Comparison of ENCODE assay signal across 33 mouse cellular contexts in genomic region chr8:71303632-71304031, GRCm38 (mm10). TPM values are rescaled to one million over a fixed set of nuclear protein-coding genes. Genes with fewer than 3 reads are reported as not detected.
DNase-seq lines count a peak whose midpoint lies in the region; ATAC-seq and TF ChIP-seq lines count a peak whose summit lies in the region.
"Had no signal": no experiment of that assay in that cellular context is flagged by ENCODE, and none has a peak within 500 bp of the region (broad histone marks: within the 10 kb centered on the region; RNA-seq: fewer than 3 reads in every experiment).

No protein-coding gene starts in this region.

- H3K9ac ChIP-seq in embryonic facial prominence, embryonic 14.5 days (ENCODE audit: low read depth, low read length): no peak overlapping the region
- no peak overlapping the region for H3K9ac ChIP-seq in heart, embryonic 13.5 days
- H3K9ac ChIP-seq in intestine, postnatal 0 days (ENCODE audit: low read depth, low read length): no peak overlapping the region
- no peak overlapping the region for H3K9ac ChIP-seq in intestine, embryonic 16.5 days (ENCODE audit: low read depth, low read length)
- H3K9ac ChIP-seq in midbrain, embryonic 14.5 days (replicated peaks; ENCODE audit: low read length): no peak overlapping the region
- H3K9ac ChIP-seq: hindbrain, embryonic 15.5 days; limb, embryonic 12.5 days; liver, embryonic 15.5 days; lung, embryonic 14.5 days; neural tube, embryonic 12.5 days had no signal

- intact Hi-C loops in heart, postnatal 14 days (cut with DNase I): no loop called here

- no peak overlapping the region for H3K27ac ChIP-seq in embryonic facial prominence, embryonic 14.5 days (replicated peaks; ENCODE audit: low read depth, low read length)
- H3K27ac ChIP-seq in embryonic facial prominence, embryonic 10.5 days (replicated peaks): no peak overlapping the region
- H3K27ac ChIP-seq in heart, embryonic 13.5 days (replicated peaks): 0 out of 2 replicates have a peak overlapping the region, but pooled peaks have one; percentile 20
- H3K27ac ChIP-seq in intestine, postnatal 0 days (ENCODE audit: low read depth, low read length): 0 out of 2 replicates have a peak overlapping the region, but pooled peaks have one; percentile 21
- no peak overlapping the region for H3K27ac ChIP-seq in intestine, embryonic 16.5 days (ENCODE audit: low read length)
- H3K27ac ChIP-seq in midbrain, embryonic 14.5 days (replicated peaks; ENCODE audit: low read depth, low read length): no peak overlapping the region
- H3K27ac ChIP-seq: forebrain, embryonic 10.5 days; hindbrain, embryonic 10.5 days; hindbrain, embryonic 15.5 days; layer of hippocampus, adult 2 months; left cerebral cortex, adult 2 months; limb, embryonic 12.5 days; liver, embryonic 15.5 days; neural tube, embryonic 12.5 days; stomach, postnatal 0 days had no signal

- WGBS in embryonic facial prominence, embryonic 14.5 days: 93% methylated on average over 1 of the region's 1 CpGs
- WGBS in embryonic facial prominence, embryonic 10.5 days: 100% methylated on average over 1 of the region's 1 CpGs
- 73% methylated on average over 1 of the region's 1 CpGs for WGBS in heart, embryonic 13.5 days
- WGBS in intestine, postnatal 0 days: 88% methylated on average over 1 of the region's 1 CpGs
- 83% methylated on average over 1 of the region's 1 CpGs for WGBS in intestine, embryonic 16.5 days
- WGBS in midbrain, embryonic 14.5 days: 94% methylated on average over 1 of the region's 1 CpGs

- H3K27me3 ChIP-seq in embryonic facial prominence, embryonic 14.5 days (replicated peaks; ENCODE audit: control insufficient read depth, insufficient read depth, low read length): no peaks in the 10 kb centered on the region
- no peaks in the 10 kb centered on the region for H3K27me3 ChIP-seq in embryonic facial prominence, embryonic 10.5 days (replicated peaks; ENCODE audit: low read depth, poor library complexity, severe bottlenecking)
- H3K27me3 ChIP-seq in heart, embryonic 13.5 days (replicated peaks): no peaks in the 10 kb centered on the region
- H3K27me3 ChIP-seq in intestine, postnatal 0 days (replicated peaks; ENCODE audit: control insufficient read depth, insufficient read depth, low read length): no peaks in the 10 kb centered on the region
- H3K27me3 ChIP-seq in intestine, embryonic 16.5 days (replicated peaks; ENCODE audit: control insufficient read depth, insufficient read depth, low read length): no peaks in the 10 kb centered on the region
- no peaks in the 10 kb centered on the region for H3K27me3 ChIP-seq in midbrain, embryonic 14.5 days (ENCODE audit: control insufficient read depth, insufficient read depth, low read length)
- H3K27me3 ChIP-seq: hindbrain, embryonic 15.5 days; limb, embryonic 12.5 days; liver, embryonic 15.5 days; neural tube, embryonic 12.5 days; Patski had no signal

- no peak for TF ChIP-seq CTCF in intestine, postnatal 0 days (IDR thresholded peaks at IDR 0.05; ENCODE audit: low read depth)

- peak; percentile 39 for DNase-seq in embryonic facial prominence, embryonic 14.5 days (ENCODE audit: low spot score)
- DNase-seq in embryonic facial prominence, embryonic 10.5 days (ENCODE audit: low spot score): no peak
- no peak for DNase-seq in heart, postnatal 14 days
- DNase-seq in midbrain, embryonic 14.5 days: no peak
- DNase-seq in thymus, adult 18-20 months: no peak
- DNase-seq: adrenal gland, postnatal 14 days; cerebellum, adult 11 months; cerebellum, adult 9-11 months; gastrocnemius, postnatal 10 days; heart, adult 18-20 months; kidney, adult 2 months; lung, embryonic 14.5 days; lung, postnatal 14 days; right cerebral cortex, adult 18-20 months; thymus, adult 2 months; thymus, postnatal 36 days had no signal

- H3K4me3 ChIP-seq in embryonic facial prominence, embryonic 14.5 days (ENCODE audit: low read depth, low read length): no peak overlapping the region
- H3K4me3 ChIP-seq in embryonic facial prominence, embryonic 10.5 days: no peak overlapping the region
- no peak overlapping the region for H3K4me3 ChIP-seq in heart, embryonic 13.5 days
- H3K4me3 ChIP-seq in intestine, postnatal 0 days (ENCODE audit: low read depth, low read length): no peak overlapping the region
- no peak overlapping the region for H3K4me3 ChIP-seq in intestine, embryonic 16.5 days (ENCODE audit: low read length)
- no peak overlapping the region for H3K4me3 ChIP-seq in midbrain, embryonic 14.5 days (replicated peaks; ENCODE audit: low read depth, low read length)
- H3K4me3 ChIP-seq: forebrain, embryonic 10.5 days; hindbrain, embryonic 10.5 days; hindbrain, embryonic 15.5 days; layer of hippocampus, adult 2 months; left cerebral cortex, adult 2 months; limb, embryonic 12.5 days; liver, embryonic 15.5 days; myocyte; neural tube, embryonic 12.5 days had no signal

- 0 out of 2 replicates have a peak, but pooled peaks cover 11% of the 10 kb centered on the region for H3K36me3 ChIP-seq in embryonic facial prominence, embryonic 14.5 days (ENCODE audit: control insufficient read depth, insufficient read depth, low read length)
- H3K36me3 ChIP-seq in embryonic facial prominence, embryonic 10.5 days (replicated peaks): peaks cover 44% of the 10 kb centered on the region
- peaks cover 49% of the 10 kb centered on the region for H3K36me3 ChIP-seq in heart, embryonic 13.5 days
- H3K36me3 ChIP-seq in intestine, postnatal 0 days (ENCODE audit: control insufficient read depth, insufficient read depth): peaks cover 8% of the 10 kb centered on the region; the same call in 1 of the 2 replicates
- H3K36me3 ChIP-seq in intestine, embryonic 16.5 days (ENCODE audit: control insufficient read depth, insufficient read depth, low read length): peaks cover 7% of the 10 kb centered on the region; the same call in 1 of the 2 replicates
- H3K36me3 ChIP-seq in midbrain, embryonic 14.5 days (ENCODE audit: control insufficient read depth, insufficient read depth, low read length): no peaks in the 10 kb centered on the region; the same call in 1 of the 2 replicates

- no peak overlapping the region for H3K4me2 ChIP-seq in embryonic facial prominence, embryonic 14.5 days (ENCODE audit: low read depth, low read length)
- no peak overlapping the region for H3K4me2 ChIP-seq in heart, embryonic 13.5 days
- no peak overlapping the region for H3K4me2 ChIP-seq in intestine, postnatal 0 days (replicated peaks; ENCODE audit: low read depth)
- H3K4me2 ChIP-seq in intestine, embryonic 16.5 days (ENCODE audit: low read depth, low read length): no peak overlapping the region
- H3K4me2 ChIP-seq in midbrain, embryonic 14.5 days (ENCODE audit: low read length): no peak overlapping the region
- H3K4me2 ChIP-seq: hindbrain, embryonic 15.5 days; limb, embryonic 12.5 days; liver, embryonic 15.5 days; lung, embryonic 14.5 days; midbrain, embryonic 11.5 days; neural tube, embryonic 12.5 days had no signal

- no peaks in the 10 kb centered on the region for H3K4me1 ChIP-seq in embryonic facial prominence, embryonic 14.5 days (ENCODE audit: control insufficient read depth, insufficient read depth, low read length)
- no peaks in the 10 kb centered on the region for H3K4me1 ChIP-seq in embryonic facial prominence, embryonic 10.5 days
- peaks cover 24% of the 10 kb centered on the region for H3K4me1 ChIP-seq in heart, embryonic 13.5 days
- no peaks in the 10 kb centered on the region; the same call in 1 of the 2 replicates for H3K4me1 ChIP-seq in intestine, postnatal 0 days (replicated peaks; ENCODE audit: control insufficient read depth, insufficient read depth, low read length)
- H3K4me1 ChIP-seq in intestine, embryonic 16.5 days (ENCODE audit: control insufficient read depth, insufficient read depth, low read length): no peaks in the 10 kb centered on the region
- no peaks in the 10 kb centered on the region for H3K4me1 ChIP-seq in midbrain, embryonic 14.5 days (ENCODE audit: control insufficient read depth, insufficient read depth, low read length)
- H3K4me1 ChIP-seq: forebrain, embryonic 10.5 days; hindbrain, embryonic 10.5 days; hindbrain, embryonic 15.5 days; limb, embryonic 12.5 days; neural tube, embryonic 12.5 days had no signal

- ATAC-seq in embryonic facial prominence, embryonic 14.5 days (ENCODE audit: low read depth): 0 out of 2 replicates have a peak, but pooled peaks have one; percentile 37
- ATAC-seq in heart, embryonic 13.5 days (ENCODE audit: extremely low read depth, insufficient number of reproducible peaks, low FRiP score, low TSS enrichment): no peak
- ATAC-seq in intestine, postnatal 0 days: no peak
- ATAC-seq in intestine, embryonic 16.5 days: no peak
- no peak for ATAC-seq in midbrain, embryonic 14.5 days (ENCODE audit: low FRiP score, low TSS enrichment)
- ATAC-seq: forebrain, embryonic 16.5 days; inflammation-experienced regulatory T-cells, adult 6 months; Patski had no signal

- no peaks in the 10 kb centered on the region for H3K9me3 ChIP-seq in embryonic facial prominence, embryonic 14.5 days (ENCODE audit: control insufficient read depth, low read length)
- H3K9me3 ChIP-seq in embryonic facial prominence, embryonic 10.5 days: peaks cover 12% of the 10 kb centered on the region; the same call in 1 of the 2 replicates
- H3K9me3 ChIP-seq in heart, embryonic 13.5 days: no peaks in the 10 kb centered on the region
- 0 out of 2 replicates have a peak, but pooled peaks cover 5% of the 10 kb centered on the region for H3K9me3 ChIP-seq in intestine, postnatal 0 days (ENCODE audit: control insufficient read depth)
- peaks cover 11% of the 10 kb centered on the region; the same call in 1 of the 2 replicates for H3K9me3 ChIP-seq in intestine, embryonic 16.5 days (ENCODE audit: control insufficient read depth, low read length)
- no peaks in the 10 kb centered on the region for H3K9me3 ChIP-seq in midbrain, embryonic 14.5 days (ENCODE audit: control insufficient read depth, low read length)
- H3K9me3 ChIP-seq: hindbrain, embryonic 15.5 days; liver, embryonic 15.5 days; neural tube, embryonic 12.5 days had no signal

RNA-seq across cellular contexts. Expression of gene Haus8, which starts 30.9 kb away (rescaled TPM):
- polyA plus RNA-seq in embryonic facial prominence, embryonic 14.5 days (2014; fragmentation: Nextera tagmentation; extraction: Ambion mirVana): 46.2 and 48.7 TPM in 2 replicates
- polyA plus RNA-seq in embryonic facial prominence, embryonic 10.5 days (2016; fragmentation: Nextera tagmentation; extraction: Ambion mirVana): 62.9 and 66.3 TPM in 2 replicates
- polyA plus RNA-seq in heart, embryonic 13.5 days (2015; fragmentation: Nextera tagmentation; extraction: Ambion mirVana): 126 and 154 TPM in 2 replicates
- 10 to 100 TPM; 23.9 to 28.8 TPM for total RNA-seq in heart, postnatal 14 days (2021)
- 12.9 and 13.1 TPM in 2 replicates for polyA plus RNA-seq in intestine, postnatal 0 days (2015; fragmentation: Nextera tagmentation; extraction: Ambion mirVana)
- 43.6 and 48.4 TPM in 2 replicates for polyA plus RNA-seq in intestine, embryonic 16.5 days (2015; fragmentation: Nextera tagmentation; extraction: Ambion mirVana)
- 52.0 and 59.5 TPM in 2 replicates for polyA plus RNA-seq in midbrain, embryonic 14.5 days (2014; fragmentation: Nextera tagmentation; extraction: Ambion mirVana)

RNA-seq across cellular contexts. Expression of gene Myo9b, which starts 31.1 kb away (rescaled TPM):
- 24.1 and 26.0 TPM in 2 replicates for polyA plus RNA-seq in embryonic facial prominence, embryonic 14.5 days (2014; fragmentation: Nextera tagmentation; extraction: Ambion mirVana)
- 27.9 and 28.6 TPM in 2 replicates for polyA plus RNA-seq in embryonic facial prominence, embryonic 10.5 days (2016; fragmentation: Nextera tagmentation; extraction: Ambion mirVana)
- 14.5 and 16.3 TPM in 2 replicates for polyA plus RNA-seq in heart, embryonic 13.5 days (2015; fragmentation: Nextera tagmentation; extraction: Ambion mirVana)
- 10 to 100 TPM; 27.8 to 32.8 TPM for total RNA-seq in heart, postnatal 14 days (2021)
- 6.5 and 7.2 TPM in 2 replicates for polyA plus RNA-seq in intestine, postnatal 0 days (2015; fragmentation: Nextera tagmentation; extraction: Ambion mirVana)
- polyA plus RNA-seq in intestine, embryonic 16.5 days (2015; fragmentation: Nextera tagmentation; extraction: Ambion mirVana): 11.6 and 12.4 TPM in 2 replicates
- polyA plus RNA-seq in midbrain, embryonic 14.5 days (2014; fragmentation: Nextera tagmentation; extraction: Ambion mirVana): 15.5 and 16.8 TPM in 2 replicates

Comparison
In these comparisons a context has a peak if more than half of its experiments do, and no peak if none do; other contexts are left out.
1. H3K27ac ChIP-seq: peak in heart, embryonic 13.5 days (single experiment) and intestine, postnatal 0 days (single experiment); none in embryonic facial prominence, embryonic 14.5 days (single experiment), embryonic facial prominence, embryonic 10.5 days (single experiment), intestine, embryonic 16.5 days (single experiment) and midbrain, embryonic 14.5 days (single experiment).